Mouse (Mus musculus) embryonic facial prominence, embryonic 12.5 days (tissue): ENCODE results near the gene Hist2h2be. TPM values are rescaled to one million over a fixed set of nuclear protein-coding genes. Genes with fewer than 3 reads are reported as not detected.
"Not testable (repeated sequence)": the region's sequence is repeated elsewhere in the genome, so short reads cannot be mapped to it uniquely, and the experiment has no call there.

Experiments used
- ATAC-seq: fragments of 200-750 bp; cut with Nextera tagmentation; 2 replicates; pipeline ENCODE4 v1.8.0; 2017; ENCODE audit not compliant: insufficient number of reproducible peaks, insufficient read depth, low FRiP score, low TSS enrichment
- H3K27ac ChIP-seq: fragments of 300-500 bp; sonication (generic); 2 replicates; pipeline ENCODE4 v1.5.1; 2016; ENCODE audit warnings: mild to moderate bottlenecking
- H3K27me3 ChIP-seq: fragments of 300-500 bp; sonication (generic); 2 replicates; pipeline ENCODE4 v1.6.1; 2016; ENCODE audit warnings: mild to moderate bottlenecking, moderate library complexity
- H3K36me3 ChIP-seq: fragments of 300-500 bp; sonication (generic); 2 replicates; pipeline ENCODE4 v1.6.1; 2016; ENCODE audit warnings: mild to moderate bottlenecking
- H3K4me1 ChIP-seq: fragments of 300-500 bp; sonication (generic); 2 replicates; pipeline ENCODE4 v1.6.1; 2016
- H3K4me2 ChIP-seq: fragments of 300-500 bp; sonication (generic); replicated peaks from 2 replicates; pipeline ENCODE4 v1.6.1; 2016; ENCODE audit warnings: mild to moderate bottlenecking, moderate library complexity
- H3K4me3 ChIP-seq: fragments of 300-500 bp; sonication (generic); 2 replicates; pipeline ENCODE4 v1.5.1; 2016; ENCODE audit warnings: mild to moderate bottlenecking
- H3K9ac ChIP-seq: fragments of 300-500 bp; sonication (generic); 2 replicates; pipeline ENCODE4 v1.6.1; 2016; ENCODE audit warnings: mild to moderate bottlenecking, moderate library complexity
- H3K9me3 ChIP-seq: fragments of 300-500 bp; sonication (generic); 2 replicates; pipeline ENCODE4 v1.6.1; 2016; ENCODE audit warnings: mild to moderate bottlenecking, moderate library complexity
- WGBS: fragments of 180-500 bp; shearing (Covaris S2); methylation state at CpG from one replicate; pipeline ENCODE4 v1.1.7; 2016; 5-methylcytosine and 5-hydroxymethylcytosine counted together
- polyA plus RNA-seq: library from polyadenylated mRNA; unstranded; fragments of >200 nt; fragmentation: Nextera tagmentation; extraction: Ambion mirVana; gene quantifications from 2 replicates; pipeline ENCODE4 v1.2.1, GENCODE M21; 2016

The Hist2h2be gene
- polyA plus RNA-seq, 1 experiment from 2014 or later: 11.7 TPM

- Histone ChIP-seq H3K27me3 (no peaks in the 10 kb centered on the region), H3K36me3 (peaks cover 19% of the 10 kb centered on the region), H3K27ac (no peak overlapping the region), H3K9ac (peak overlapping the region; percentile 65), H3K9me3 (no peaks in the 10 kb centered on the region), H3K4me2 (peak overlapping the region; percentile 83), H3K4me1 (peaks cover 24% of the 10 kb centered on the region), H3K4me3 (peak overlapping the region; percentile 52)
- ATAC-seq: peak; percentile 68; the same call in 1 of the 2 replicates
- 26% methylated on average over 12 of the region's 12 CpGs for WGBS
Measured at GRCm38 (mm10) chr3:96181510-96182381, 39.2 kb upstream of the Hist2h2be start.

GRCm38 (mm10) chr3:96182382-96182776 lies 38.5 kb upstream of the Hist2h2be start:
- no peaks in the 10 kb centered on the region for H3K27me3 ChIP-seq
- peaks cover 24% of the 10 kb centered on the region for H3K4me1 ChIP-seq
- WGBS: 24% methylated on average over 4 of the region's 4 CpGs
- peak overlapping the region; percentile 83 for H3K4me2 ChIP-seq
- peaks cover 16% of the 10 kb centered on the region for H3K36me3 ChIP-seq
- no peaks in the 10 kb centered on the region for H3K9me3 ChIP-seq
- peak overlapping the region; percentile 12; the same call in 1 of the 2 replicates for H3K9ac ChIP-seq
- H3K4me3 ChIP-seq: peak overlapping the region; percentile 52; the same call in 1 of the 2 replicates
- no peak for ATAC-seq
- H3K27ac ChIP-seq: no peak overlapping the region

GRCm38 (mm10) chr3:96192977-96193376 lies 27.9 kb upstream of the Hist2h2be start:
- no peak for ATAC-seq

GRCm38 (mm10) chr3:96194966-96195365 lies 26.0 kb upstream of the Hist2h2be start:
- Histone ChIP-seq H3K27ac (no peak overlapping the region), H3K36me3 (no peaks in the 10 kb centered on the region), H3K4me3 (no peak overlapping the region), H3K9ac (no peak overlapping the region), H3K9me3 (no peaks in the 10 kb centered on the region), H3K4me2 (no peak overlapping the region), H3K4me1 (peaks cover 14% of the 10 kb centered on the region; the same call in 1 of the 2 replicates), H3K27me3 (no peaks in the 10 kb centered on the region)
- 76% methylated on average over 10 of the region's 10 CpGs for WGBS
- no peak for ATAC-seq

More at GRCm38 (mm10) chr3:96192977-96193376, 27.9 kb upstream of the Hist2h2be start:
- Histone ChIP-seq H3K9ac (no peak overlapping the region), H3K27me3 (no peaks in the 10 kb centered on the region), H3K4me2 (no peak overlapping the region), H3K4me1 (peaks cover 11% of the 10 kb centered on the region; the same call in 1 of the 2 replicates), H3K36me3 (no peaks in the 10 kb centered on the region), H3K4me3 (no peak overlapping the region), H3K27ac (no peak overlapping the region), H3K9me3 (no peaks in the 10 kb centered on the region)
- WGBS: 51% methylated on average over 12 of the region's 12 CpGs

GRCm38 (mm10) chr3:96195616-96196313 lies 25.2 kb upstream of the Hist2h2be start:
- Histone ChIP-seq H3K27me3 (no peaks in the 10 kb centered on the region), H3K9ac (no peak overlapping the region), H3K36me3 (no peaks in the 10 kb centered on the region), H3K9me3 (no peaks in the 10 kb centered on the region), H3K4me2 (no peak overlapping the region), H3K4me1 (peaks cover 14% of the 10 kb centered on the region; the same call in 1 of the 2 replicates), H3K4me3 (no peak overlapping the region), H3K27ac (no peak overlapping the region)
- WGBS: 91% methylated on average over 11 of the region's 11 CpGs
- no peak for ATAC-seq

GRCm38 (mm10) chr3:96196437-96197128 lies 24.3 kb upstream of the Hist2h2be start:
- peaks cover 14% of the 10 kb centered on the region; the same call in 1 of the 2 replicates for H3K4me1 ChIP-seq
- no peaks in the 10 kb centered on the region for H3K27me3 ChIP-seq
- H3K4me2 ChIP-seq: peak overlapping the region; percentile 89
- WGBS: 20% methylated on average over 27 of the region's 27 CpGs
- ATAC-seq: 0 out of 2 replicates have a peak, but pooled peaks have one; percentile 3
- H3K27ac ChIP-seq: peak overlapping the region; percentile 98
- peak overlapping the region; percentile 86 for H3K9ac ChIP-seq
- H3K9me3 ChIP-seq: no peaks in the 10 kb centered on the region
- H3K36me3 ChIP-seq: no peaks in the 10 kb centered on the region
- peak overlapping the region; percentile 63 for H3K4me3 ChIP-seq

- ATAC-seq: peak; percentile 90
- Histone ChIP-seq H3K36me3 (no peaks in the 10 kb centered on the region), H3K27ac (peak overlapping the region; percentile 98), H3K27me3 (no peaks in the 10 kb centered on the region), H3K9me3 (no peaks in the 10 kb centered on the region), H3K4me3 (peak overlapping the region; percentile 63), H3K4me2 (peak overlapping the region; percentile 89), H3K9ac (peak overlapping the region; percentile 86), H3K4me1 (peaks cover 14% of the 10 kb centered on the region; the same call in 1 of the 2 replicates)
- under 1% methylated on average over 50 of the region's 50 CpGs for WGBS
Measured at GRCm38 (mm10) chr3:96197129-96197749, 23.7 kb upstream of the Hist2h2be start.

GRCm38 (mm10) chr3:96198181-96198580 lies 22.7 kb upstream of the Hist2h2be start:
- Histone ChIP-seq H3K27me3 (no peaks in the 10 kb centered on the region), H3K36me3 (no peaks in the 10 kb centered on the region), H3K4me2 (peak overlapping the region; percentile 89), H3K9ac (0 out of 2 replicates have a peak overlapping the region, but pooled peaks have one; percentile 7), H3K4me1 (peaks cover 14% of the 10 kb centered on the region; the same call in 1 of the 2 replicates), H3K4me3 (peak overlapping the region; percentile 63), H3K9me3 (no peaks in the 10 kb centered on the region), H3K27ac (0 out of 2 replicates have a peak overlapping the region, but pooled peaks have one; percentile 46)
- WGBS: 6% methylated on average over 6 of the region's 6 CpGs
- 0 out of 2 replicates have a peak, but pooled peaks have one; percentile 35 for ATAC-seq

- Histone ChIP-seq H3K4me1 (peaks cover 14% of the 10 kb centered on the region; the same call in 1 of the 2 replicates), H3K4me2 (peak overlapping the region; percentile 89)
- H3K4me3 ChIP-seq, H3K27me3 ChIP-seq, ATAC-seq, H3K9me3 ChIP-seq, H3K36me3 ChIP-seq, H3K9ac ChIP-seq, H3K27ac ChIP-seq: not testable (repeated sequence)
- 28% methylated on average over 8 of the region's 8 CpGs for WGBS
Measured at GRCm38 (mm10) chr3:96198601-96199251, 22.2 kb upstream of the Hist2h2be start.

GRCm38 (mm10) chr3:96199731-96200130 lies 21.2 kb upstream of the Hist2h2be start:
- no peaks in the 10 kb centered on the region for H3K36me3 ChIP-seq
- peaks cover 14% of the 10 kb centered on the region; the same call in 1 of the 2 replicates for H3K4me1 ChIP-seq
- no peak overlapping the region for H3K27ac ChIP-seq
- H3K4me2 ChIP-seq: no peak overlapping the region
- 62% methylated on average over 2 of the region's 2 CpGs for WGBS
- no peaks in the 10 kb centered on the region for H3K27me3 ChIP-seq
- no peak for ATAC-seq
- H3K4me3 ChIP-seq: no peak overlapping the region
- no peak overlapping the region for H3K9ac ChIP-seq
- no peaks in the 10 kb centered on the region for H3K9me3 ChIP-seq
